Mouse (Mus musculus) retina, adult 2 months (tissue): ENCODE data around the gene Tspan9.
A peak's percentile ranks its signal among the peaks of the same experiment; 100 is the strongest.

ENCODE experiments used
- DNase-seq: peaks from one replicate; pipeline ENCODE4 v3.0.0-alpha.2; 2012; ENCODE audit warnings: low read depth, low spot score

The Tspan9 gene

DNA sequence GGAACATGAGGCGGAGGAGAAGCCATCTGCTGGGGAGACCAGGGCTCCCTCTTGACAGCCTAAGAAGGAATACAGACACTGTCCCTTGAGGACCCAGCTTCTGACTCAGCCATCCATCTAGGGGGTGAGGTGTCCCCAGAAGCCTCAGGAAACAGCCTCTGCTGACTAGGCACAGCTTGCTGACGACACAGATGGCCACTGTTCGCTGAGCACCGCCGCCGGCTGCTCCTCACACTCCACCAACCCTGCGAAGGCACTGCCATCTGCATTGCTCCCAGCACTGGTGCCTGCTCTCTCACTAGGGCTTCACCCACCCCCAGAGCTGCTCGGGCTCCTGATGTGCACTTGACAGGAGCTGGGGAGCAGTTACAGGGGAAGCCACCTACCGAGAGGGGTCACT, 217.5 kb downstream of the Tspan9 start:
- DNase-seq: no peak

DNA sequence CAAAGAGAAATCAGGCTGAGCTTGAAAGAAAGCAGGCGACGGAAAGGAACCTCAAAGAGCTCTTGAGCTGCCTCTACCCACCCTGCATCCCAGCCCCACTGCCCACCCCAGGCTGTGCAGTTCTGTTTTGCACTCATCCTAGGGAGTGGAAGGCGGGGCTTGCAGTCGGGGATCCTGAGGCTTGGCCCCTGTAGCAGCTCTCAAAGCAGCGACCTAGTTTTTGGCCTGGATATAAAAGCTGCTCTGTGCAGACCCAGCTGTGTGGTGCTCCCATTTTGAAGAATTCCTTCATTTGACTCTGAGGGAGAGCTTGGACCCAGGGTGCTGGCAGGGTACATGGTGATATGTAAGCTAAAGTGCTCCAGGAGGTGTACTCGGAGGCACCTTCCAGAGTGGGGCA, 218.6 kb downstream of the Tspan9 start:
- no peak for DNase-seq

DNA sequence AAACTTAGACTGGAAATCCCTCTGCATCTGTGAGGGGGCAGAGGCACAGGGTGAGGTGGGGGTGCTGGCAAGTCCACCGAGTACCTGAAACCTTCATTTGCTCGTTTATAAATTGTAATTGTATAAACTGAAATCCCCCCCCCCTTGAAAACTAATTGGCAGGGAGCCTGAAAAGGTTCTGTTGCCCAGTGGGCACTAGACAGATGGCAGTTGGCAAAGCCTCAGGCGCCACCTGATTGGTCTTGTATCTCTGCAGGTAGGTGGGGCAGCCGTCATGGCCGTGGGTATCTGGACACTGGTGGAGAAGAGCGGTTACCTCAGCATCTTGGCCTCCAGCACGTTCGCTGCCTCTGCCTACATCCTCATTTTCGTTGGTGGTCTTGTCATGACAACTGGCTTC, 220.1 kb downstream of the Tspan9 start:
- no peak for DNase-seq

DNA sequence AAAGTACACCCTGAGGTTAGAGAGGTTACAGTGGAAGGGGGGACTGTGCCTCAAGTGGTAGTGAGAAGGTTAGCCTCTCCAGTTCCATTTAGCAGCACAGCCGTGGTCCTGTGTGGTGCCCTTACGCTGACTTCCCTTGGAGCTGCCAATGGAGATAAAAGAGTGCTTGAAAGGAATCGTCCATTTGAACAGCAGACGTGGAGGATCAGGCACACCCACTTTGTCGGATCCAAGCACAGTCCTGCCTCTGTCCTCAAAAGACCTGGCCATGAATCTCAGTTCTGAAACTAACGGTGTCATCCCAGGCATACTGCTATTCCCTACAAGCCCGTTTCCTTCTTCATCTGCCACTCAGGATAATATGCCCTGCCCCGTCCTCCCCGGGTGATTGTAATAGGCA, 221.4 kb downstream of the Tspan9 start:
- no peak for DNase-seq

DNA sequence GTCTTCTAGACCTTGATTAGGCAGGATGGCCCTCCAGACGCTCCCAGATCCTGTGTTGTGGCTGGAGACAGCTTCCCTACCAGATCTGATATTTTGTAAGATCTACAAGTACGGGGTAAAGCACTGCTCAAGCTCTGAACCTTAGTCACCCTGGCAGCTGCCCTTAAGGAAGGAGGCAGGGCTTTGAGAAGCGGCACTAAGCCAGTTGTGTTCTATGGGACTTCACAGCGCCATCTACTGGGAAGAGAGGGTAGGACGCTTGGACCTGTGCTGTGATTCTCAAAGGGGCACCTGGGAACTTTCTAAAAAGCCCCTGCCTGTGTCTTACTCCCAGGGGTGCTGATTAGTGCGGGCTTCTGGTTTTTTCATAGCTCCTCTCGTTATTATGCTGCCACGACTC, 222.7 kb downstream of the Tspan9 start:
- DNase-seq: peak; percentile 41

DNA sequence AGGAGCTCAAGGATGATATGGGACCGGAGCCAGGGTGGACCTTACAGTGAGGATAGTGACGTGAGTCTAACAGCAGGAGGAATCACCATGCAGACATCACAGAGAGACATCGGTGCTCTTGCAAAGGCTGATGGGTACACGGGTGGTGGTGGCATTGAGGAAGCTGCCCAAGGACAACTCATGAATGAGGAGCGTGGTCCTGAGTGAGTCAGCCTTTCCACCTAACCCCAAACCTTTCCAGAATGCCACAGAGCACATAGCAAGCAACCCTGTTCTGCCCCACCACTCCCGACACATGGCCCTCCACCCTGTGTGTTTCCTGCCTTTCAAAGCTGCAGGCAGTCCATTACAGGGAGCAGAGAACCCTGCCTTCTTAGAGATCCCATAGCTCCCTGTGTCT, 223.9 kb downstream of the Tspan9 start:
- DNase-seq: no peak

DNA sequence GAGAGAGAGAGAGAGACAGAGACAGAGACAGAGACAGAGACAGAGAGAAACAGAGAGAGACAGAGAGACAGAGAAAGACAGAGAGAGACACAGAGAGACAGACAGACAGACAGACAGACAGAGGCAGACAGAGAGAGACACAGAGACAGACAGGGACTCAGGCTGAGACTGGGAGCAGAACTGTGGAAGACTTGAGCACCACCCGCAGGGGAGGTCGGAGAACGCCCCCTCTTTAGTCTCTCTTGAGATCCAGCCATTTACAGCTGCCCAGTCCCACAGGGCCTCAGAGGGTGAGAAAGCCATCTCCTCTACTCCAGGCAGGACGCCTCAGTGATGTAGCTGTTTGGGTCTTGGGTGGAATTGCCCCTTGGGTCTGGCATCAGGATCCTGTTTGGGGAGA, 225.7 kb downstream of the Tspan9 start:
- no peak for DNase-seq

DNA sequence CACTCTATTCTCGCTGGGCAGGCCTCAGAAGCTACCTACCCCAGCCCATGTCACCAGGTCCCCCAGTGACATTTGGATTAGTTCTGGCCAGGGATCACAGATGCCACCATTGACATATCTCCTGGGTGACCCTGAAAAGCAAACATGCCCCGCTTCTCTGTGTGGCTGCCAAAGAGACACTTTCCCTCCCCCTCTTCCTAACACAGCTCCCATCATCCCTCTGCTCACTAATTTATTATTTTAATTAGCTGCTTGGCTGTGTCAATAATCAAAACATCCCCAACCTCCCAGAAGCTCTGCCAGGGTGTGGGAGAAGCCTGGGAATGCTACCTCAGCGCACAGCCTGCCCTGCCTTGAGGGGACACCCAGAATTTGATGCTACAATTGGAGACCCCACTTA, 226.4 kb downstream of the Tspan9 start:
- DNase-seq: no peak

DNA sequence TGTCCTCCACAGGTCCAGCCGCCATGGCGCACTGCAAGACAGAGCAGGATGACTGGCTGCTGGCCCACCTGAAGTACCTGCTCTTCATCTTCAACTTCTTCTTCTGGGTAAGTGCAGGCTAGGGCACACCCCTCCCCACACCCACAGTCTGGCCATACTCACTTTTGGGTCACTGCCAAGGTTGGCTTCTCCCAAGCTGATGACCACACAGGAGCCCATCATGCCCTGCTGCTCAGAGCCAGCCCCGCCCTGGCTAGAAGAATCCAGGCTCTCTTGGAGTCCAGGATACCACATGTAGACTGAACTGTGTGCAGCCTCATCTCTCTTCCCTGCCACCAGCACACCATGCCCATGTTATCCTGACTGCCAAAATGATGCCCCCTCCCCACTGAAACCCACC, 230.5 kb downstream of the Tspan9 start:
- no peak for DNase-seq

DNA sequence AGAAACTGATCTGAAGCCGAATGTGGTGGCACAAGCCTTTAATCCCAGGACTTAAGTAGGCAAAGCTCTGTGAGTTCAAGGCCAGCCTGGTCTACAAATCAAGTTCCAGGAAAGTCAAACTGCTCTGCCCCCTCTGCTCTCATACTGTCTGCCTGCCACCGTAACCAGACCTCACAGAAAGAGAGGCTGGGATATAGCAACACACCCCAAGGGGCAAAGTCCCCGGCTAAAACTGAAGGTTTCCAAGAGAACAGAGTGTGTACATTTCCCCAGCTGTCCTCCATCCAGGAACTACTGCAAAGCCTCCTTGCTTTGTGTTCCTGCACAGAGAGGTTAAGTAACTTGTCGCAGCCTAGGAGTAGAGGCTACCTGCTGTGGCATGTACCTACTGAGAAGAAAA, 231.7 kb downstream of the Tspan9 start:
- no peak for DNase-seq
